Mouse (Mus musculus): Measurements from ENCODE around the gene Vcp. TPM values are rescaled to one million over a fixed set of nuclear protein-coding genes. Genes with fewer than 3 reads are reported as not detected.
"Not testable (repeated sequence)": the region's sequence is repeated elsewhere in the genome, so short reads cannot be mapped to it uniquely, and the experiment has no call there.

Vcp gene
- polyA plus RNA-seq (2015; fragmentation: Nextera tagmentation; extraction: Ambion mirVana), result 437 and 463 TPM in 2 replicates

- peak; percentile 98 for ATAC-seq (replicated peaks; ENCODE audit: insufficient number of reproducible peaks, insufficient read depth, low FRiP score, low read depth)
- not testable (repeated sequence) for H3K36me3 ChIP-seq; H3K27me3 ChIP-seq; H3K9me3 ChIP-seq (replicated peaks)
- Histone ChIP-seq H3K4me2 (peak within 1 kb of the TSS; percentile 71), H3K9ac (peak within 1 kb of the TSS; percentile 99), H3K4me3 (peak within 1 kb of the TSS; percentile 85), H3K27ac (peak within 1 kb of the TSS; percentile 99), H3K4me1 (replicated peaks) (peaks cover 20% of the 10 kb centered on the region)
- WGBS, result 1% methylated on average over 52 of the region's 56 CpGs
These were observed at the start of gene Vcp for GRCm38 (mm10) chr4:43000141-43000986. Gene Vcp (minus strand): TSS chr4:43000507.

GRCm38 (mm10) chr4:43047231-43047630 is 46.9 kb upstream of the Vcp start:
- no peak for ATAC-seq (replicated peaks; ENCODE audit: insufficient number of reproducible peaks, insufficient read depth, low FRiP score, low read depth)
- H3K4me1 ChIP-seq (replicated peaks), result peaks cover 29% of the 10 kb centered on the region
- H3K27me3 ChIP-seq, result no peaks in the 10 kb centered on the region
- H3K9me3 ChIP-seq (replicated peaks), result no peaks in the 10 kb centered on the region
- no peak overlapping the region for H3K27ac ChIP-seq
- H3K36me3 ChIP-seq, result no peaks in the 10 kb centered on the region
- peak overlapping the region; percentile 82 for H3K4me2 ChIP-seq
- 8% methylated on average over 5 of the region's 5 CpGs for WGBS
- H3K4me3 ChIP-seq, result no peak overlapping the region
- H3K9ac ChIP-seq, result no peak overlapping the region

- Histone ChIP-seq H3K27me3 (no peaks in the 10 kb centered on the region), H3K4me3 (no peak overlapping the region), H3K27ac (no peak overlapping the region), H3K9me3 (replicated peaks) (no peaks in the 10 kb centered on the region), H3K9ac (no peak overlapping the region), H3K36me3 (no peaks in the 10 kb centered on the region), H3K4me1 (replicated peaks) (peaks cover 29% of the 10 kb centered on the region), H3K4me2 (peak overlapping the region; percentile 82)
- no peak for ATAC-seq (replicated peaks; ENCODE audit: insufficient number of reproducible peaks, insufficient read depth, low FRiP score, low read depth)
- 54% methylated on average over 5 of the region's 5 CpGs for WGBS
These were observed 46.3 kb upstream of the Vcp start for GRCm38 (mm10) chr4:43046607-43047006.

- peak; percentile 94 for ATAC-seq (replicated peaks; ENCODE audit: insufficient number of reproducible peaks, insufficient read depth, low FRiP score, low read depth)
- Histone ChIP-seq H3K36me3 (no peaks in the 10 kb centered on the region), H3K4me2 (peak within 1 kb of the TSS; percentile 82), H3K27me3 (no peaks in the 10 kb centered on the region), H3K4me1 (replicated peaks) (peaks cover 29% of the 10 kb centered on the region), H3K9me3 (replicated peaks) (no peaks in the 10 kb centered on the region), H3K9ac (peak within 1 kb of the TSS; percentile 64), H3K27ac (peak within 1 kb of the TSS; percentile 81), H3K4me3 (peak within 1 kb of the TSS; percentile 72)
- WGBS, result under 1% methylated on average over 33 of the region's 33 CpGs
These were observed 45.5 kb upstream of the Vcp start, which contains the start of gene Fam214b for GRCm38 (mm10) chr4:43045659-43046302. Gene Fam214b (minus strand): TSS chr4:43046220.

DNA sequence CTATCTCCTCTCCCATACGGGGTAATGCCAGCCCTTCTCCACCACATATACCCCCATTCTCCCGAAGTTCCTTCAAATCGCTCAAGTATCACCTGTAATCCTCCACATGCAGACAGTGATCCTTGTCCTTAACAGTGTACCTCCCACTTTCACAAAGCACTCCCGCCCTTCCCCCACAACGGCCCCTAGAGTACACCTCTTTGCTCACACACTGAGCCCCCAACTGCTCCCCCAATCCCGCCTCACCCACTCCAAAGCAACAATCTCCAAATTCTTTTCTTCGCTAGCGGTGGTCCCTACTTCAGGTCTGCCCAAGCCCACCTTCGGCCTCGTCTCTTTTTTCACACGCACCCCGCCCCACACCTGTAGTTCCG is 45.0 kb upstream of the Vcp start:
- Histone ChIP-seq H3K4me2 (peak overlapping the region; percentile 82), H3K4me1 (replicated peaks) (peaks cover 33% of the 10 kb centered on the region), H3K27me3 (no peaks in the 10 kb centered on the region), H3K27ac (peak overlapping the region; percentile 81), H3K4me3 (peak overlapping the region; percentile 72), H3K36me3 (no peaks in the 10 kb centered on the region), H3K9me3 (replicated peaks) (no peaks in the 10 kb centered on the region), H3K9ac (peak overlapping the region; percentile 47)
- no peak; the same call in 1 of the 2 replicates for ATAC-seq (replicated peaks; ENCODE audit: insufficient number of reproducible peaks, insufficient read depth, low FRiP score, low read depth)
- 6% methylated on average over 13 of the region's 13 CpGs for WGBS

DNA sequence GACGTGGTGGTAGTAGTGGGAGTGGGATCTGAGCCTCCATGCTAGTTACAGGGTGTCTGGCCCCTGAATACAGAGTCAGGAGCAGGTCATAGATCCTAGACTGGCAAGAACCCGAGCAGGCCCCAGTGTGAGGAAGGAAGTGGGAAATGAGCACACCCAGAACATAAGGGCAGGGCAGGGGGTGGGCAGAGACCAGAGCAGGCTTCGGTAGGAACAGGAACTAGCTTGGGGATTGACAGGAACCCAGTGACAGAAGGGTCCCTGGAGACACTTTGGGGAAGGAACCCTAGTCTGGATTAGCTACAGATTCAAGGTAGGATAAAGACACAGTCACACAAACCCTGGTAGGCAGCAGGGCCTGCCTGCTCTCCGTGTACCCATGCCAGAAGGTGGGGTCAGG is 44.4 kb upstream of the Vcp start:
- peak overlapping the region; percentile 47 for H3K9ac ChIP-seq
- 25% methylated on average over 4 of the region's 4 CpGs for WGBS

DNA sequence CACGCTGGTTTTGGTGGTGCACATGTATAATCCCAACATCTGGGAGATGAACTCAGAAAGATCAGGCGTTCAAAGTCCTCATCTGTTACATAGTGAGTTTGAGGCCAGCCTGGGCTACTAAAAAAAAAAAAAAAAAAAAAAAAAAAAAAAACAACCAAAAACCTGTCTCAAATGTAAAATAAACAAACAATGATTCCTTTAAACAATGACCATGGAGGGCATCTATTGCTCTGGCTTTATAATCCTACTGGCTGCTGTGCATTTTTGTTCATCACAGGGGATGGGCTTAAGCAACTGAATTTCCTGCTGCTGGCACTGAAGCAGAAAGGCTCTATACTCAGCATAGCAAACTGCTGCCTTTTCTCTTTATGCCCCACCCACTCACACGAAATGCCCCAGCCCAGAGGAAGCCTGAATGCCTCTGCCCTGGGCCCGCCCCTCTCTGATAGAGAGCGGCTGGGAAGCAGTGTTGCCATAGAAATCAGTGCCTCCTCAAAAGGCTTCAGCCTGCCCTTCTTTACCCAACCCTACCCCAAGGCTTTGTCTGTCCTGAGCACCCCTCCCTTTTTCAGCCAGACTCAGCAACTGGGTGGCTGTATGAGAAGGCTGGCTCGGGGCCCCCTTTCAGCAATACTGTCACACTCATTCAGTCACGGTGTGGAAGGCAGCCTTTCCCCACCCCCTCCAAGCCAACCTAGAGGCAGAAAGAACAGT is 43.5 kb upstream of the Vcp start:
- 19% methylated on average over 7 of the region's 7 CpGs for WGBS
- Histone ChIP-seq H3K27ac (peak overlapping the region; percentile 81), H3K4me2 (peak overlapping the region; percentile 82), H3K4me1 (replicated peaks) (peaks cover 43% of the 10 kb centered on the region), H3K36me3 (no peaks in the 10 kb centered on the region), H3K9me3 (replicated peaks) (no peaks in the 10 kb centered on the region), H3K27me3 (no peaks in the 10 kb centered on the region), H3K9ac (peak overlapping the region; percentile 38), H3K4me3 (peak overlapping the region; percentile 72)
- ATAC-seq (replicated peaks; ENCODE audit: insufficient number of reproducible peaks, insufficient read depth, low FRiP score, low read depth), result no peak; the same call in 1 of the 2 replicates

More for the DNA sequence above, 44.4 kb upstream of the Vcp start:
- Histone ChIP-seq H3K4me2 (peak overlapping the region; percentile 82), H3K9me3 (replicated peaks) (no peaks in the 10 kb centered on the region), H3K4me1 (replicated peaks) (peaks cover 34% of the 10 kb centered on the region), H3K27ac (peak overlapping the region; percentile 81), H3K27me3 (no peaks in the 10 kb centered on the region), H3K36me3 (no peaks in the 10 kb centered on the region), H3K4me3 (peak overlapping the region; percentile 72)
- no peak for ATAC-seq (replicated peaks; ENCODE audit: insufficient number of reproducible peaks, insufficient read depth, low FRiP score, low read depth)

- H3K4me1 ChIP-seq (replicated peaks), result peaks cover 46% of the 10 kb centered on the region
- ATAC-seq (replicated peaks; ENCODE audit: insufficient number of reproducible peaks, insufficient read depth, low FRiP score, low read depth), result no peak
- H3K27ac ChIP-seq, result no peak overlapping the region
- H3K36me3 ChIP-seq, result peaks cover 7% of the 10 kb centered on the region
- WGBS, result 55% methylated on average over 9 of the region's 9 CpGs
- no peaks in the 10 kb centered on the region for H3K9me3 ChIP-seq (replicated peaks)
- H3K9ac ChIP-seq, result no peak overlapping the region
- H3K27me3 ChIP-seq, result no peaks in the 10 kb centered on the region
- no peak overlapping the region for H3K4me2 ChIP-seq
- no peak overlapping the region for H3K4me3 ChIP-seq
These were observed 40.7 kb upstream of the Vcp start for GRCm38 (mm10) chr4:43040881-43041547.

GRCm38 (mm10) chr4:43040114-43040572 is 39.8 kb upstream of the Vcp start:
- Histone ChIP-seq H3K9ac (peak overlapping the region; percentile 83), H3K4me3 (peak overlapping the region; percentile 87), H3K4me1 (replicated peaks) (peaks cover 42% of the 10 kb centered on the region), H3K27me3 (no peaks in the 10 kb centered on the region), H3K27ac (peak overlapping the region; percentile 80), H3K9me3 (replicated peaks) (no peaks in the 10 kb centered on the region), H3K4me2 (peak overlapping the region; percentile 95), H3K36me3 (peaks cover 12% of the 10 kb centered on the region)
- under 1% methylated on average over 25 of the region's 25 CpGs for WGBS
- peak; percentile 98 for ATAC-seq (replicated peaks; ENCODE audit: insufficient number of reproducible peaks, insufficient read depth, low FRiP score, low read depth)

- Histone ChIP-seq H3K27ac (peak overlapping the region; percentile 80), H3K4me3 (peak overlapping the region; percentile 87), H3K9ac (peak overlapping the region; percentile 83), H3K27me3 (no peaks in the 10 kb centered on the region), H3K4me1 (replicated peaks) (peaks cover 37% of the 10 kb centered on the region), H3K4me2 (peak overlapping the region; percentile 95), H3K36me3 (peaks cover 14% of the 10 kb centered on the region), H3K9me3 (replicated peaks) (no peaks in the 10 kb centered on the region)
- WGBS, result 4% methylated on average over 11 of the region's 11 CpGs
- peak; percentile 11 for ATAC-seq (replicated peaks; ENCODE audit: insufficient number of reproducible peaks, insufficient read depth, low FRiP score, low read depth)
These were observed 39.3 kb upstream of the Vcp start for GRCm38 (mm10) chr4:43039609-43040008.
